Mouse (Mus musculus): Measurements from ENCODE around the gene Palm3. TPM values are rescaled to one million over a fixed set of nuclear protein-coding genes. Genes with fewer than 3 reads are reported as not detected.
A peak's percentile ranks its signal among the peaks of the same experiment; 100 is the strongest.
"Not testable (repeated sequence)": the region's sequence is repeated elsewhere in the genome, so short reads cannot be mapped to it uniquely, and the experiment has no call there.

The Palm3 gene
- total RNA-seq (2022): 1 to 10 TPM; 3.3 to 5.0 (median 4.2) TPM

DNA sequence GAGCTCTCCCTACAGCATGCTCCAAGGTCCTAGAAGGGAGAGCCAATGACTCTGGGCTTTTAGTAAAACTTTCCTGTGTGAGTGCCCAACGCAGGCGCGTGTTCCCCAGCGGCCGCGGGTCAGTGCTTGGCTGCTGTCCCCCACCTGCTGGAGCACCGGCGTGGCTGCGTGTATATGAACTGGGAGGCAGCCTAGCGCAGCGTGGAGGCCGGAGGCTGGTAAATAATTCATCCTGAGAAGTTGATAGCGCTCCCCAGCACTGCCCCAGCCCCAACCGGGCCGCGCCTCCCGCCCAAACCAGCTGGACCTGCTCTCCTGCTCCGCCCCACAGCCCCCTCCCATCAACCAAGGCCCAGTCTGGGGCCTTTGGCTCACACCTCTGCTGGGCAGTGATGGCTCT lies at the start of gene Palm3:
Palm3 (plus strand) TSS at position 376 of the 400 bp plus-strand sequence.
- no peak for DNase-seq (ENCODE audit: low spot score in 2 of 2)

DNA sequence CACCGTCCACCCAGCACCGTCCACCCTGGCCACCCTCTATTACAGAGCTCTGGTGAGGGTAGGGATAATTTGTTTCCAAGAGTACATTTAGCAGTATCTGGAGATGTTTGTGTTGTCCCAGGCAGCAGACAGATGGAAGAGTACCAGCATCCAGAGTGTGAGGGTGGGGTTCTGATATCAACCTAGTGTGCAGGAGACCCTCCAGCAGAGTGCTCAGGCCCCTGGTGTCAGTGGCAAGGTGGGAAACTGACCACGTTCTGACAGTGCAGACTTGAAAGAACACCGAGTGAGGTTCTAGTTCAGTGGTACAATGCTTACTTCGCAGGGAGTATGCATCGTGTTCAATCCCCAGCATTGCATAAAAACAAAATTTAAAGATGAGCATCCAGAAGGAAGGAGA lies 49.6 kb upstream of the Palm3 start:
- no peak for DNase-seq (ENCODE audit: low spot score in 2 of 2)

DNA sequence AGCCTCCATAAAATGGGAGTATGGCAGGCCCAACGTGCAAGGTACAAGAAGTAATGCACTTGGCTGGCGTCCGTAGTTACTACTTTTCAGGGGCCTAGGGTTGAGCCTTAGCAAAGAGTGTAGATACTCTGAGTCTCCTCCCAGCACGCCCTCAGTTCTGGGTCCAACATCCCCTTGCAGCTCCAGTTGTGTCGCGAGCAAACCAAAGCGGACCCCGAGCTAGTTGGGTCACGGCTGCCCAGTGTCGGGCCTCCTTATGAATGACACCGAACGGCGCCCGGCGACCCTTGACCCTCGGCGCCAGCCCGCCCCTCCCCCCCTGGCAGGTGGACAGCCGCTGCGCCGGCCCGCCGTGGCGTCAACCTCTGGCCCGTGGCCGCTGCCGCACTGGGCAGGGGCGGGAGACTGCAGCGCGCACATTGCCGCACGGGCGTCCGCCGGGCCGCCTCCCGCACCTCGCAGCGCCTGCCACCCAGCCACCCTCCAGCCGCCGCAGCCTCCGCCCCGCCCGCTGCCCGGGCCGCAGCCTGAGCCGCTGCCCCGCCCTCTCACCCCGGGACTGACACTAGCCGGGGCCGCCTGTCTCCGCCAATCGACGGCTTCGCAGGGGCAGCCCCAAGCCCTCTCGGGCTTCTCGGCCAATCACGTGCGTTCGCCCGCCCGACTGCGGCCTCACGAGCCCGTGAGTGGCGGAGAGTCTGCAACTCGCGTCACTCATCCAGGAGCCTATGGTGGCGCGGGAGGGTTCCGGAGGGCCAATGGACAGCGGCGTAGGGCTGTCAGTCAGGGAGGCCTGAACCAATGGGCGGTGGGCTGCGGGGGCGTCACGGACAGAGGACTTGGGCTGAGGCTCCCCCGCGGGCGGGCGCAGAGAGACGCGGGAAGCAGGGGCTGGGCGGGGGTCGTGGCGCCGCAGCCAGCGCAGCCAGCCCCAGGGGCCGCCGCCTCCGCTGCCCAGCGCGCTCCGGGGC lies 48.8 kb upstream of the Palm3 start, which contains the start of gene Prkaca:
Prkaca (plus strand) TSS at position 844 of the 971 bp plus-strand sequence.
- peak; percentile 99 for DNase-seq (ENCODE audit: low spot score in 2 of 2)

DNA sequence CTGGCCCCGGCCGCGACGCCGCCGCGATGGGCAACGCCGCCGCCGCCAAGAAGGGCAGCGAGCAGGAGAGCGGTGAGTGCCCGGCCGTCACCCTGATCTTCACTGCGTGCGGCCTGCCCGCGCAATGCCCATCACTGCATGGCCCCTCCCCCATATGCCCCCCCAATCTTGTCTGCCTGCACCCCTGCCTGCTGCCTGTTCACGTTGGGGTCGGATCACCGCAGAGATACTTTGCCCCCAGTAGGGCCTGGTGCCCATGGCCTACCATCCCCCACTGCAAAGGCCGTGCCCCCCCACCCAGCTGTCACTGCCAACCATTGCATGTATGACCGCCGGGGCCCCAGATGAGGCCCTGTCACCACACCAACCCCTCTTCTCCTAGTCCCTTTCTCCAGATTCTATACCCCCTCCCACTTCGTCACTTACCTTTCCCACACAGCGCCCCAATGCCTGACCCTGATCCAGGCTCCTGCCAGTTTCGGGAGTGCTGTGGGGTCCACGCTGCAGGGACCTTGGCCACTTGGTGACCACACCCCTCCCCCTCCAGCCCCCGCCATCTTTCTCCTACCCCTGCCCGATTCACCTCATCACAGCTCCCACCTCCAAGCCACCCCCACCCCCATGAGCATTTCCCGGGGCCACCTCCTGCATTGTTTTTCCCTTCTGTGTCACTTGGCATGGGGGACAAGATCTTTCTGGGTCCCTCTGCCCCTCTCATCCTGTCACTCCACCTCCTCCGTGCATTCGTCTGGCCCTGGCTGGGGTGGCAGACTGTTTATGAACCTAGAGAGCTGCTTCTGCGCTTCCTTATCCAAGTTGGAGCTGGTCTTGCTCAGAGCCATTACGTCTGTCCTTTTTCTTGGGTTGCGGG lies 47.9 kb upstream of the Palm3 start:
- no peak for DNase-seq (ENCODE audit: low spot score in 2 of 2)

DNA sequence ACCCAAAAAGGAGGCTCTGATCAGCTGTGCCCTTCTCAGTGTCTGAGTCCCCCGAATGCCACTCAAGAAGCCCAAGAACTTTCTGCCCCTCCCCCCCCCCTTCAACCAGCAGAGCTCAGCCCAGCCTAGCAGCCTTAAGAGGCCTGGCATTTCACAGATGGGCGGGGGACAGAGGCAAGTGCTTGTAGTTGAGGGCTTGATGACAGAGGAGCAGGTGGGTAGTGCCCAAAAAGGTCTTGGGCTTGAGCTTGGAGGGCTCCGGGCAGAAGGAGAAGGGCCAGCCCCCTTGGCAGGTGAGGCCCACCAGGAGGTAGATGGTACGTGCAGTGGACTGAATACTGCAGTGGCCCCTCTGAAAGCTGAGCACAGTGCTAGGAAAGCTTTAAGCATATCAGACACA lies 46.8 kb upstream of the Palm3 start:
- no peak for DNase-seq (ENCODE audit: low spot score in 2 of 2)

DNA sequence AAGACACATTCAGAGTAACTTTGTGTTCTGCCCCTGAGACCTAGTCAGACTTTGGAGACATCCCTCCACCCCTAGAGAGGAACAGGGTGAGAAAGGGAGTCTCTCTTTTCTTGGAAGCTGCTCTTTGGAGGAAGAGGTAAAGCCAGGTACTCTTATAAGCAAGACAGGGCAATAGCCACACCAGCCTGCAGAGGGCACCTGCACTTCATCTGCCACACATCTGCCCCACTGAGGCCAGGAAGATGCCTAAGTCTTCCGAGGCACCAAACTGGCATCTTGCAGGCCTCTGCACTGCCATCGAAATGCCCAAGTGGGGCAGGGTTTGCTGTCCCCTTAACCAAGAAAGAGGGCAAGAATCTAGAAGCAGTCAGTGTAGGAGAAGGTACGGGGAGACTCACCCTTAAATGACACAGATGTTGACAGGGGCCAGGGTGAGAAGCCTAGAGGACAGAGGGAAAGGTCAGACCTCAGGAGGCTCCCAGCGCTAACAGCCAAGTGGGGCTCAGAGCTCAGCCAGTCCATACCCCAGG lies 45.1 kb upstream of the Palm3 start:
- no peak for DNase-seq (ENCODE audit: low spot score in 2 of 2)

DNA sequence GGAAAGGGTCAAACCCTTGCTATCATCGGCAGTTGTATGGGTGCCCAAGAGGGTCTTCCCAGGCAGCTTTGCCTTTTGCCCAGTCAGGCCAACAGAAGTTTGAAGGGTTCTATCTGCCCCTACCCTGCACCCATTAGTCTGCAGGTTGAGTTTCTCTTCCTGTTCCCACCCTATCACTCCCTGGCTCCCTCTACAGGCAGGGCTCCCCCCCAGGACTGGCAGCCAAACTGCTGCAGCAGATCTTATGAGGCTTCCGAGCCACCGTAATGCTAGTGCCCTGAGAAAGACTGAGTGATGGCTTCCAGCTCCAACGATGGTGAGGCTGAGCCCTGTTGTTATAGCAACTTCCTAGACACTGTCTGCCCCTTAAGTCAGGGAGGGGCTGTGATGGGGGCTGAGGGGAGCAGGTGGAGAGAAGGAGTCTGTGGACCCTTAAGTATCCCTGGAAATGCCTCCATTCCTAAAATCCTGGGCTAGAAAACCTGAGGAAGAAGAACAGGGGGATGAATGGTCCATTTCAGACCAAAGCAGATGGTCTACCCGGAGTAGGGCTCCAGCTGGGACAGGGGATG lies 44.4 kb upstream of the Palm3 start:
- no peak for DNase-seq (ENCODE audit: low spot score in 2 of 2)

DNA sequence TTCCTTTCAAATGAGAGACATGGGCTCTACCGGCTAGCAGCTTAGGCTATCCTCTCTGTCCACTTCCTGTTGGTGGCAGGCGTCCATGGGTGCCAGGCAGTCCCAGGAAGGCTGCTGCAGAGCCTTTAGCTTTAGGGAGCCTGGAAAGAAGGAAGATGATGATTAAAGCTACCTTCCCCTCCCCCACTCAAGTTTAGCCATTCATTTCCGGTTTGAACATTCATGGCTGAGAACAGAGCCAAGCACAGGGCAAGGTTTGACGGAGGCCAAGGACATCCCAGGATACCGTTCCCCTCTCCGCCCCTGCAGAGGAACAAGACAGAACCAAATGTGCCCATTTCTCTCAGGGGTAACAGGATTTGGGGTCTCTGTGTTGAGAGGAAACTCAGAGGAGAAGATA lies 43.6 kb upstream of the Palm3 start:
- DNase-seq (ENCODE audit: low spot score in 2 of 2): no peak

DNA sequence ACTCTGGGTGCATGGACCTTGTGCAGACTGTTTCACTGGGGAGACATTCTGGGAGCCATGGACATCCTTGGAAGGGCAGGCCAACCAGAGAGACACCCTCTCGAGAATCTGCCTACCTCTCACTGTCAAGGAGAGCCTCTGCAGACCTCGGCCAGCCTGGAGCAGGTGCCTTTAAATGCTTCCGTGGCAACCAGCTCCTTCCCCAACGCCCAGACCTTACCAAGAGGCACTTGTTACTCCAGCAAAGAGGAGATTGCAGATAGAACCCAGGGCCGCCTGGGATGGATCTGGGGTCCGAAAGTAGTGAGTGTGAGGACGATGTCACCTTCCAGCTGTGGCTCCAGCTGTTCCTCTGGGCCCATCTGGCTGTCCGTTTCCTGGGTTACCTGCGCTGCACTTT lies 43.1 kb upstream of the Palm3 start:
- DNase-seq (ENCODE audit: low spot score in 2 of 2): no peak

DNA sequence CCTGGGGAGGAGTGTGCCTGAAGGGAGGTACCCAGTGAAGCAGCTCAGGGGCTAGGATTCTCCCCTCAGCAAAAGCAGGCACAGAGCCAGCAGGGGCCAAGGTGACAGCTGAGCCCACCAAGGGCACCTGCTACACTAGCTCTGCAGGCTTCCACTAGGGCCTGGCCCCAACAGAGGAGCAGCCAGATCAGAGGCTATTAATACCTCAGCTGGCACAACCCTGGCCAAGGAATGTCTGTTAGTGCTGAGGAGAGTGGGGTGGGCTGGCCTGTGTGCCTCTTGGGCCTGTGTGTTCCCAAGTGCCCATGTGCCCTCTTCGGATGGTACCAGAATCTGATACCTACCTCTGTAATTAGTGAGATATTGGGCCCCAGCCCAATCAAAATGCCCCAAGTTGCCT lies 41.0 kb upstream of the Palm3 start:
- no peak for DNase-seq (ENCODE audit: low spot score in 2 of 2)

DNA sequence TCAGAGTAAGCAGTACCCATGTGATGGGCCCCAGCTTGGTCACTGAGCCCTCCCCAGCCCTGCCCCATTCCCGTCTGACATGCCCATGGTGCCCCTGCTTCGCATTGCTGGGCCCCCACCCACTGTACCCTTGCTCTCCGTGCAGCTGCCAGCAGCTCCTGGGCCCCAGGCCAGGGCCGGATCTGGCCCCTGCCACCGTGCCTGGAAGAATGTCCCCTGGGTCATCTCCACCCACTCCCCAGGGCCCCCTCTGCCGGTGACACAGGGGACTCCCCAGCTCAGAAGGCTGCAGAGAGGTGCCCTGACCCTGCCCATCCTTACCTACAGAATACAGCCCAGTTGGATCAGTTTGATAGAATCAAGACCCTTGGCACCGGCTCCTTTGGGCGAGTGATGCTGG lies 40.4 kb upstream of the Palm3 start:
- no peak for DNase-seq (ENCODE audit: low spot score in 2 of 2)

DNA sequence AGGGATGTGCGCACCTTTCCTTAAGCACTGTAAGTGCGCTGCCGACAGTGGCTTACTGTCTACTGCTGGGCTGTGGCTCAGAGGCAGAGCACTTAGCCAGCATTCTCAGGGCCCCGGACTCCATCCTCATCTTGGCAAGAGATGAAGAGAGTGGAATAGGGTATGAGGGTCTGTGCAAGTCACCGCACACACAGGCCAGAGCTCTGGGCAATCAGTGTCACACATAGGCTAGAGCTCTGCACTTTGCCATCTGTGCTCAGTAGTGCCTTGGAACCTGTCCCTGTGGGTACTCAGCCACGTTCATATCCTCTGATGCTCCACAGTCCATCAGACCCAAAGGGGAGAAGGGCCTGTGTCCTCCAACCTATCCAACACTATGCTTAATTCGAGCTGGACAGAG lies 39.7 kb upstream of the Palm3 start:
- DNase-seq (ENCODE audit: low spot score in 2 of 2): no peak

DNA sequence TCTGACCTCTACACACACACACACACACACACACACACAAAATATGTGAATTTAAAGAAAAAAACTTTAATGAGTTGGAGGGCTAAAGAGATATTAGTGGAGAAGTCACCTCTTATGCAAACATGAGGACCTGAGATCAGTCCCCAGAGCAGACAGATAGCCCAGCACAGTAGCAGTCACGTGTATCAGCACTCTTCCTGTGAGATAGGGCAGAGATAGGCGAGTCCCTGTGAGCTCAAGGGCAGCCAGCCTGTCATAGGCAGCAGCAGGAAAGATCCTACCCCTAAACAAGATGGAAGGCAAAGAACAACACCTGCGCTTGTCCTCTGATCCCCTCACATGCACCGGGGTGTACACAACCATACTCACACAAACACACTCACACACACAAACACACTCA lies 38.8 kb upstream of the Palm3 start:
- no peak for DNase-seq (ENCODE audit: low spot score in 2 of 2)

DNA sequence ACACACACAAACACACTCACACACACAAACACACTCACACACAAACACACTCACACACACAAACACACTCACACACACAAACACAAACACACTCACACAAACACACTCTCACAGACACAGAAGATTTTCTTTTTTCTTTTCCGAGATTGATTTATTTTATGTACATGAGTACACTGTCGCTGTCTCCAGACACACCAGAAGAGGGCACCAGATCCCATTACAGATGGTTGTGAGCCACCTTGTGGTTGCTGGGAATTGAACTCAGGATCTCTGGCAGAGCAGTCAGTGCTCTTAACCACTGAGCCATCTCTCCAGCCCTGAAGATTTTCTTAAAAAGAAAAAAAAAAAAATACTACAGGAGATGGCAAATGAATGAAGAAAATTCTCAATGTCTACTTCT lies 38.0 kb upstream of the Palm3 start:
- not testable (repeated sequence) for DNase-seq (ENCODE audit: low spot score in 2 of 2)

DNA sequence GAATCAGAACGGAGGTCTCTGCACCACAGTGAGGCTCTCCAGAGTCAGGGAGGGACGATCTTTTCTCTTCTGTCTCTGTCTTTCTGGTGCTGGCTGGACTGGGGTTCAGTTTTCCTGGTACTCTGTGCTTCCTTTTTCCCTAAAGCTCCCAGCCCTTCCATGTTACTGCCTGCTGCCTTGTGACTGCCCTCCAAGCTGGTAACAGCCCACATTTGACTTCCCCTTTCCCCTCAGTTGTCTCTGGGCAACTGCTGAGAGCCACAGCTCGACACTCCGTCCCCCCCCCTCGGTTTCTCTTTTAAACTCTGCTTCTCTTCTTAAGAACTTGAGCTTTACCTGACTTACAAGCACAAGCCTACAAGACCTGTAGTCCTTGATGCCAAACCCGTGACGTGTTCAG lies 32.0 kb upstream of the Palm3 start:
- DNase-seq (ENCODE audit: low spot score in 2 of 2): no peak

DNA sequence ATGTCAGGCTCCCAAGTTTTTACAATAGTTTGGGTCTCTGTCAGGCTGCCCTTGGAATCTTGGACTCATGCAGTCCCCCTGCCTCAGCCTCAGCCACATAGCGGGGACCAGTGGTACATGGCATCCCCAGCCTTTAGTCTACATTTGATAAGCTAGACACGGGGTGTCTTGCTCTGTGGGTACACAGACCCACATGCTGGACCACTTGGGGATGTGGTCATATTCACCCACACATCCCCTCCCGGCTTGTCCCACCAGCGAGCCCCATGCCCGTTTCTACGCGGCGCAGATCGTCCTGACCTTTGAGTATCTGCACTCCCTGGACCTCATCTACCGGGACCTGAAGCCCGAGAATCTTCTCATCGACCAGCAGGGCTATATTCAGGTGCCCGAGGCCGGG lies 31.1 kb upstream of the Palm3 start:
- DNase-seq (ENCODE audit: low spot score in 2 of 2): no peak

DNA sequence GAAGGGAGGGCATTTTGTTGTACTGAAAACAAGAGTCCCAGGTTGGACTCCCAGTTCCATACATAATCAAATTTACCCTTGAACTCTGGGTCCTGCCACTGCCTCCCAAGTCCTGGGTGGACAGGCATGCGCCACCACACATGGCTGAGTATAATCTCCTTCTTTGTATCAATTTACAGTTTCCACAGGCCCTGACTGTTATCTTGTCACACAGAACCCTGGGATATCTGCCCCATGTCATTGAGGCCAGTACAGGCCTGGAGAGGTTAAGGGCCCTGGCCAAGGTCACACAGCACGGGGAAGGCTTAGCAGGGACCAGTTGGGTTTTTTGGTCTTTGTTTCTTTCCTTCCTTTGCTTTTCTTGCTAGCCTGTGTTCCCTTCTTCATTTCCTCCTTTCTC lies 28.8 kb upstream of the Palm3 start:
- DNase-seq (ENCODE audit: low spot score in 2 of 2): no peak

DNA sequence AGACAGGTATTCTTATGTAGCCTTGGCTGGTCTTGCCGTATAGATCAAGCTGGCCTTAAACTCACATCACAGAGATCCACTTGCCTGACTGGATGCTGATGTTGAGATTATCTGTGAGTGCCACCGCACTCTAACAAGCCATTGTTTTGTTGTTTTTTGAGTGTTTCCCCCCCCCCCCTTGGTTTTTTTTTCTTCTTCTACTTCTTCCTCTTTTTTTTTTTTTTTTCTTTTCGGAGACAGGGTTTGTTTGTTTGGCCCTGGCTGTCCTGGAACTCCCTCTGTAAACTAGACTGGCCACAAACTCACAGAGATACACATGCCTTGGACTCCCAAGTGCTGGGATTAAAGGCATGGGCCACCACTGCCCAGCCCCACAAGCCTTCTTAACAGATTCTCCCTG lies 27.2 kb upstream of the Palm3 start:
- DNase-seq (ENCODE audit: low spot score in 2 of 2): no peak

DNA sequence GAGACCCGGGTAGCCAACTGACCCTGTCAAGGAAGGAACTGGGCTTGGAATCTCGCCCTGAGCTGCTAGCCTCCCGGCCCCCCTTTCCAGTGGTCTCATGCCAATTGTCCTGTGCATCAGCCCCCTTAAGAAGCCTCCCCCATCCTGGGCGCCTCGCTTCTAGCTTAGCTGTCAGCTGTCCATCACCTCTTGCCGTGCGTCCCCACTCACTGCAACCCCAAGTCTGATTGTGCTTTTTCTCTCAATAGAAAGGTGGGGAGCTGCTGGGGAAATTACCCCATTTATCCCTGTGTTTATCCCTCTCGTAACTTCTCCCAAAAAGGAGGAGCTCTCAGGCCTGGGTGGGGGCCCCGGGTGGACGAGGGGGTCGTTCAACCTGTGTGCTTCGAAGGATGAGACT lies 25.3 kb upstream of the Palm3 start:
- no peak for DNase-seq (ENCODE audit: low spot score in 2 of 2)

DNA sequence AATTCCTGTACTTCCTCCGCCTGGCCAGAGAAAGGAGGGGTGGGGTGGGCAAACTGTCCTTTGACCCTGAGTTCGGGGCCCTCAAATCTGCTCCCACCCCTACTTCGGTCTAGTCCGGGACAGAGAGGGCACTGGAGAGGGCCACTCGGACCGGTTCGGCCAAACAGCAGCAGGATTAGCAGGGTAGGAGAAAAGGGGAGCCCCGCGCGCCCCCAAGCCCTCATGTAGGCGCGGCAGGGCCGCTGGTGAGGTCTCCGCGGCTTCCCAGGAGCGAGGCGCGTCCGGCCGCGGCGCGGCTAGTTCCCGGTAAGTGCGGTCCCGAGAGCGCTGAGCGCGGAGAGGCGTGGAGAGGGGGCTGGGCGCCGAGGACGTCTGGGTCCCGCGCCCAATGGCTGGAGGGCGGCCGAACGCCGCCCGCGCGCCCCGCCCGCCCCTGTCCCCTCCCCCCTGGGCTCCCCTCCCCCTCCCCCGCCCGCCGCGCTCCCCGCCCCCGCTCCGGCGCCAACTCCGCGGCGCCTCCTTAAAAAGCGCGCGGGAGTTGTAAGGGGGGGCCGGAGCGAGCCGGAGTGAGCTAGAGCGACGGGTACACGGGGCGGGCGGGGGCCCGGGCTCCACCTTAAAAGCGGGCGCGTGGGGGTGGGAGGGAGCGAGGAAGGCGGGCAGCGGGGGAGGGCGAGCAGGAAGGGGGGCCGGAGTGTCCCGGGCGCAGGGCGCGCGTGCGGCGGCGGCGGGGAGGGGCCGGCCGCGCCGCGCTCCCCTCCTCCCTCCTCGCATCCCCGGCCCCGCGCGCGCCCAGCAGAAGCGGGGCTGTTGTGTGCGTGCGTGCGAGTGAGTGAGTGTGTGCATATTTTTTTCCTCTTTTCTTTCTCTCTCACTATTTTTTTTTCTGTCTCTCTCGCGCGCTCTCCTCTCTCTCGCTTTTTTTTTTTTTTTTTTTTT lies 24.4 kb upstream of the Palm3 start:
- peak; percentile 66 to 73 for DNase-seq (ENCODE audit: low spot score in 2 of 2)
